20 mouse cellular contexts compared by ENCODE assay signal in genomic region chr14:99309606-99310005, GRCm38 (mm10). TPM values are rescaled to one million over a fixed set of nuclear protein-coding genes. Genes with fewer than 3 reads are reported as not detected.
DNase-seq lines count a peak whose midpoint lies in the region; ATAC-seq and TF ChIP-seq lines count a peak whose summit lies in the region.
"Had no signal": no experiment of that assay in that cellular context is flagged by ENCODE, and none has a peak within 500 bp of the region (broad histone marks: within the 10 kb centered on the region; RNA-seq: fewer than 3 reads in every experiment).

No protein-coding gene starts in this region.

- no peaks in the 10 kb centered on the region for H3K27me3 ChIP-seq in lung, postnatal 0 days (replicated peaks; ENCODE audit: insufficient read depth, low read length)
- no peaks in the 10 kb centered on the region for H3K27me3 ChIP-seq in ES-Bruce4 (ENCODE audit: control insufficient read depth, insufficient read depth, low read length, poor library complexity, severe bottlenecking)
- no peaks in the 10 kb centered on the region for H3K27me3 ChIP-seq in limb, embryonic 14.5 days (ENCODE audit: control insufficient read depth, insufficient read depth, low read length)
- no peaks in the 10 kb centered on the region for H3K27me3 ChIP-seq in stomach, postnatal 0 days (ENCODE audit: control insufficient read depth, insufficient read depth, low read length)
- H3K27me3 ChIP-seq: CH12.LX; embryonic facial prominence, embryonic 13.5 days; forebrain, embryonic 12.5 days; heart, embryonic 12.5 days had no signal

- H3K4me1 ChIP-seq in lung, postnatal 0 days (ENCODE audit: insufficient read depth, low read depth, low read length): no peaks in the 10 kb centered on the region
- H3K4me1 ChIP-seq in ES-Bruce4 (ENCODE audit: control insufficient read depth, insufficient read depth, low read length): peaks cover 7% of the 10 kb centered on the region
- peaks cover 9% of the 10 kb centered on the region for H3K4me1 ChIP-seq in limb, embryonic 14.5 days (ENCODE audit: control insufficient read depth, insufficient read depth, low read length)
- H3K4me1 ChIP-seq in stomach, postnatal 0 days (replicated peaks; ENCODE audit: control insufficient read depth, insufficient read depth): no peaks in the 10 kb centered on the region
- H3K4me1 ChIP-seq: embryonic facial prominence, embryonic 13.5 days; hindbrain, embryonic 10.5 days had no signal

- peak; percentile 63 for DNase-seq in lung, postnatal 0 days (ENCODE audit: low spot score)
- no peak for DNase-seq in lung, postnatal 25 days (ENCODE audit: low spot score)
- DNase-seq in limb, embryonic 14.5 days (ENCODE audit: low spot score): no peak
- no peak for DNase-seq in stomach, postnatal 0 days (ENCODE audit: low spot score)
- no peak for DNase-seq in urinary bladder, postnatal 4 days (ENCODE audit: low spot score in 2 of 2)
- DNase-seq: adrenal gland, postnatal 10 days; cerebellum, adult 11 months; cerebellum, adult 8-10 months; cerebellum, postnatal 14 days; embryo, embryonic 11 days; gastrocnemius, postnatal 14 days had no signal

- H3K4me2 ChIP-seq in lung, postnatal 0 days (replicated peaks; ENCODE audit: low read depth, low read length): peak overlapping the region; percentile 14; the same call in 1 of the 2 replicates
- no peak overlapping the region for H3K4me2 ChIP-seq in limb, embryonic 14.5 days (replicated peaks; ENCODE audit: low read depth, low read length, severe bottlenecking)
- H3K4me2 ChIP-seq in stomach, postnatal 0 days (replicated peaks; ENCODE audit: low read depth): no peak overlapping the region
- H3K4me2 ChIP-seq: embryonic facial prominence, embryonic 13.5 days; forebrain, embryonic 12.5 days; heart, embryonic 12.5 days; hindbrain, embryonic 14.5 days had no signal

- no peak for TF ChIP-seq POLR2A in ES-Bruce4 (IDR thresholded peaks at IDR 0.05; ENCODE audit: insufficient read depth, low read length)
- no peak for TF ChIP-seq POLR2A in limb, embryonic 14.5 days (IDR thresholded peaks at IDR 0.05; ENCODE audit: borderline replicate concordance, extremely low read depth, insufficient read depth, insufficient read length)

- no peak for TF ChIP-seq EP300 in lung, postnatal 0 days (IDR thresholded peaks at IDR 0.05)
- TF ChIP-seq EP300 in ES-Bruce4 (IDR thresholded peaks at IDR 0.05; ENCODE audit: insufficient read depth, low read depth, low read length): no peak
- TF ChIP-seq EP300 in stomach, postnatal 0 days (optimal IDR thresholded peaks at IDR 0.05): no peak

- peak overlapping the region; percentile 66 for H3K27ac ChIP-seq in lung, postnatal 0 days (ENCODE audit: low read length)
- H3K27ac ChIP-seq in ES-Bruce4 (ENCODE audit: insufficient read depth, low read length): peak overlapping the region; percentile 46; the same call in 1 of the 2 replicates
- peak overlapping the region; percentile 77 for H3K27ac ChIP-seq in limb, embryonic 14.5 days (replicated peaks; ENCODE audit: low read depth, low read length)
- H3K27ac ChIP-seq in stomach, postnatal 0 days (replicated peaks): peak overlapping the region; percentile 40
- H3K27ac ChIP-seq: embryonic facial prominence, embryonic 13.5 days; forebrain, embryonic 12.5 days; hindbrain, embryonic 10.5 days; hindbrain, embryonic 14.5 days had no signal

- no peak overlapping the region for H3K4me3 ChIP-seq in lung, postnatal 0 days (ENCODE audit: low read depth, low read length)
- H3K4me3 ChIP-seq in ES-Bruce4 (ENCODE audit: low read depth, low read length): no peak overlapping the region
- no peak overlapping the region for H3K4me3 ChIP-seq in limb, embryonic 14.5 days (replicated peaks; ENCODE audit: low read length)
- H3K4me3 ChIP-seq in stomach, postnatal 0 days (ENCODE audit: low read depth, low read length): no peak overlapping the region
- H3K4me3 ChIP-seq: embryonic facial prominence, embryonic 13.5 days; forebrain, embryonic 12.5 days; heart, embryonic 12.5 days; hindbrain, embryonic 10.5 days had no signal

- TF ChIP-seq CTCF in lung, postnatal 0 days (IDR thresholded peaks at IDR 0.05): no peak
- TF ChIP-seq CTCF in ES-Bruce4 (IDR thresholded peaks at IDR 0.05; ENCODE audit: low read depth, low read length): no peak
- TF ChIP-seq CTCF in stomach, postnatal 0 days (IDR thresholded peaks at IDR 0.05; ENCODE audit: low read depth): no peak

- ATAC-seq in lung, postnatal 0 days: peak; percentile 78
- ATAC-seq in limb, embryonic 14.5 days (ENCODE audit: low FRiP score, low read depth): no peak
- ATAC-seq in stomach, postnatal 0 days (ENCODE audit: low FRiP score, low TSS enrichment): 0 out of 2 replicates have a peak, but pooled peaks have one; percentile 15
- ATAC-seq in frontal cortex, adult (ENCODE audit: low TSS enrichment): no peak
- ATAC-seq: forebrain, embryonic 16.5 days had no signal

- H3K36me3 ChIP-seq in lung, postnatal 0 days (ENCODE audit: insufficient read depth, low read length): no peaks in the 10 kb centered on the region; the same call in 1 of the 2 replicates
- peaks cover 81% of the 10 kb centered on the region for H3K36me3 ChIP-seq in ES-Bruce4 (ENCODE audit: control insufficient read depth, insufficient read depth, low read length, poor library complexity, severe bottlenecking)
- peaks cover 8% of the 10 kb centered on the region; the same call in 1 of the 2 replicates for H3K36me3 ChIP-seq in limb, embryonic 14.5 days (ENCODE audit: control insufficient read depth, insufficient read depth, low read length)
- H3K36me3 ChIP-seq in stomach, postnatal 0 days (ENCODE audit: control insufficient read depth, insufficient read depth, low read length): 0 out of 2 replicates have a peak, but pooled peaks cover 4% of the 10 kb centered on the region
- H3K36me3 ChIP-seq: forebrain, embryonic 12.5 days; hindbrain, embryonic 10.5 days had no signal

- 58% methylated on average over 9 of the region's 9 CpGs for WGBS in lung, postnatal 0 days
- 76% methylated on average over 9 of the region's 9 CpGs for WGBS in limb, embryonic 14.5 days
- 67% methylated on average over 9 of the region's 9 CpGs for WGBS in stomach, postnatal 0 days

- H3K9me3 ChIP-seq in lung, postnatal 0 days (ENCODE audit: low read length): no peaks in the 10 kb centered on the region
- H3K9me3 ChIP-seq in ES-Bruce4 (replicated peaks; ENCODE audit: control insufficient read depth, insufficient read depth, low read length, poor library complexity, severe bottlenecking): no peaks in the 10 kb centered on the region
- no peaks in the 10 kb centered on the region for H3K9me3 ChIP-seq in limb, embryonic 14.5 days (ENCODE audit: control insufficient read depth, low read length)
- H3K9me3 ChIP-seq in stomach, postnatal 0 days (ENCODE audit: control insufficient read depth, low read length): no peaks in the 10 kb centered on the region
- H3K9me3 ChIP-seq: embryonic facial prominence, embryonic 13.5 days; heart, embryonic 12.5 days; hindbrain, embryonic 10.5 days had no signal

- H3K9ac ChIP-seq in lung, postnatal 0 days (replicated peaks; ENCODE audit: low read depth): no peak overlapping the region
- 0 out of 2 replicates have a peak overlapping the region, but pooled peaks have one; percentile 1 for H3K9ac ChIP-seq in ES-Bruce4 (ENCODE audit: low read depth, poor library complexity, severe bottlenecking)
- no peak overlapping the region for H3K9ac ChIP-seq in limb, embryonic 14.5 days (ENCODE audit: low read depth, low read length, severe bottlenecking)
- no peak overlapping the region for H3K9ac ChIP-seq in stomach, postnatal 0 days (ENCODE audit: low read length)
- H3K9ac ChIP-seq: embryonic facial prominence, embryonic 13.5 days; forebrain, embryonic 12.5 days; heart, embryonic 12.5 days; hindbrain, embryonic 14.5 days had no signal

RNA-seq across cellular contexts. Expression of gene Klf5, which starts 11.1 kb away (rescaled TPM):
- 47.4 and 48.0 TPM in 2 replicates for polyA plus RNA-seq in lung, postnatal 0 days (2015; fragmentation: Nextera tagmentation; extraction: Ambion mirVana)
- polyA plus RNA-seq in ES-Bruce4 (2011; ENCODE audit: insufficient read depth, insufficient read length, low read depth, missing spikeins): 122 and 125 TPM in 2 replicates
- polyA plus RNA-seq in limb, embryonic 14.5 days (2012; rRNA removed): 22.7 and 23.4 TPM in 2 replicates
- polyA plus RNA-seq in limb, embryonic 14.5 days (2014; fragmentation: Nextera tagmentation; extraction: Ambion mirVana): 42.6 and 46.7 TPM in 2 replicates
- 101 and 112 TPM in 2 replicates for polyA plus RNA-seq in stomach, postnatal 0 days (2015; fragmentation: Nextera tagmentation; extraction: Ambion mirVana)

Comparison
In these comparisons a context has a peak if more than half of its experiments do, and no peak if none do; other contexts are left out.
1. ATAC-seq: peak in lung, postnatal 0 days (single experiment) and stomach, postnatal 0 days (single experiment); none in limb, embryonic 14.5 days (single experiment) and frontal cortex, adult (single experiment).
2. Peak in every context shown above with its lines, with median percentiles within 50 percentile points of each other: H3K27ac ChIP-seq.